Mouse (Mus musculus): ENCODE data around the gene Ttc12. TPM values are rescaled to one million over a fixed set of nuclear protein-coding genes. Genes with fewer than 3 reads are reported as not detected.
A peak's percentile ranks its signal among the peaks of the same experiment; 100 is the strongest.

Ttc12 gene
- total and polyA plus RNA-seq, 3 experiments: 0.44 to 0.67 (median 0.59) TPM

- DNase-seq (ENCODE audit: extremely low read depth): no peak
Observed at GRCm38 (mm10) chr9:49509094-49509493, 23.1 kb upstream of the Ttc12 start.

GRCm38 (mm10) chr9:49507829-49508585, 22.0 kb upstream of the Ttc12 start:
- peak; percentile 23 for DNase-seq (ENCODE audit: extremely low read depth)
- no peak overlapping the region for H3K4me3 ChIP-seq (replicated peaks in 1 of 3; ENCODE audit: low read depth in 2 of 3, low read length in 2 of 3, poor library complexity in 1 of 3)

More at GRCm38 (mm10) chr9:49509094-49509493, 23.1 kb upstream of the Ttc12 start:
- H3K27ac ChIP-seq (ENCODE audit: insufficient read depth, low read depth): no peak overlapping the region
- H3K9ac ChIP-seq (ENCODE audit: insufficient read depth, low read depth): no peak overlapping the region
- no peaks in the 10 kb centered on the region for H3K9me3 ChIP-seq (replicated peaks; ENCODE audit: low read length)
- no peaks in the 10 kb centered on the region for H3K27me3 ChIP-seq (replicated peaks)
- no peak overlapping the region for H3K4me2 ChIP-seq (ENCODE audit: insufficient read depth, low read depth, poor library complexity, severe bottlenecking)
- H3K4me3 ChIP-seq (replicated peaks in 1 of 3; ENCODE audit: low read depth in 2 of 3, low read length in 2 of 3, poor library complexity in 1 of 3): no peak overlapping the region
- no peaks in the 10 kb centered on the region for H3K79me2 ChIP-seq (replicated peaks; ENCODE audit: control insufficient read depth, extremely low read depth, insufficient read depth, poor library complexity, severe bottlenecking)
- TF ChIP-seq UBTF (IDR thresholded peaks at IDR 0.05; ENCODE audit: low read depth, low read length) (no peak), MAZ (IDR thresholded peaks at IDR 0.05; ENCODE audit: low read depth, low read length) (no peak), ZNF384 (IDR thresholded peaks at IDR 0.05; ENCODE audit: low read depth, low read length) (no peak), GABPA (IDR thresholded peaks at IDR 0.05; ENCODE audit: insufficient replicate concordance, low read depth, low read length) (no peak), CTCF (conservative IDR thresholded peaks at IDR 0.05 in 1 of 2, IDR thresholded peaks at IDR 0.05 in 1 of 2; ENCODE audit: low read depth in 2 of 2, low read length in 2 of 2) (no peak), ZKSCAN1 (IDR thresholded peaks at IDR 0.05; ENCODE audit: borderline replicate concordance, low read depth, low read length) (no peak), NELFE (IDR thresholded peaks at IDR 0.05; ENCODE audit: low read depth, low read length) (no peak), EP300 (IDR thresholded peaks at IDR 0.05; ENCODE audit: low read length) (no peak), TCF12 (IDR thresholded peaks at IDR 0.05; ENCODE audit: low read depth, low read length) (no peak), RAD21 (IDR thresholded peaks at IDR 0.05; ENCODE audit: low read depth, low read length) (no peak), MYC (IDR thresholded peaks at IDR 0.05; ENCODE audit: low read depth, low read length) (no peak), IRF4 (IDR thresholded peaks at IDR 0.05; ENCODE audit: low read depth, low read length) (no peak)
- dilution Hi-C loops (cut with MboI; ENCODE audit: extremely low pct_ligation_motif_present, extremely low pct_unique_long_range_greater_than_20kb, low sequenced_read_pairs) (no loop called here), in situ Hi-C loops (cut with MboI; ENCODE audit: low pct_ligation_motif_present, low pct_unique_long_range_greater_than_20kb, low sequenced_read_pairs) (no loop called here)
- no peaks in the 10 kb centered on the region for H3K4me1 ChIP-seq (ENCODE audit: control insufficient read depth in 1 of 2, insufficient read depth in 2 of 2)
- H3K36me3 ChIP-seq (replicated peaks in 1 of 2; ENCODE audit: control insufficient read depth in 1 of 2, insufficient read depth in 1 of 2, low read length in 1 of 2): no peaks in the 10 kb centered on the region

More at GRCm38 (mm10) chr9:49507829-49508585, 22.0 kb upstream of the Ttc12 start:
- Histone ChIP-seq H3K36me3 (replicated peaks in 1 of 2; ENCODE audit: control insufficient read depth in 1 of 2, insufficient read depth in 1 of 2, low read length in 1 of 2) (no peaks in the 10 kb centered on the region), H3K4me1 (ENCODE audit: control insufficient read depth in 1 of 2, insufficient read depth in 2 of 2) (no peaks in the 10 kb centered on the region), H3K9ac (ENCODE audit: insufficient read depth, low read depth) (no peak overlapping the region), H3K9me3 (replicated peaks; ENCODE audit: low read length) (no peaks in the 10 kb centered on the region), H3K4me2 (ENCODE audit: insufficient read depth, low read depth, poor library complexity, severe bottlenecking) (no peak overlapping the region), H3K27ac (ENCODE audit: insufficient read depth, low read depth) (no peak overlapping the region), H3K27me3 (replicated peaks) (no peaks in the 10 kb centered on the region), H3K79me2 (replicated peaks; ENCODE audit: control insufficient read depth, extremely low read depth, insufficient read depth, poor library complexity, severe bottlenecking) (no peaks in the 10 kb centered on the region)
- TF ChIP-seq SMC3 (IDR thresholded peaks at IDR 0.05; ENCODE audit: low read depth, low read length) (peak; percentile 37), KAT2A (IDR thresholded peaks at IDR 0.05; ENCODE audit: insufficient replicate concordance, low read length) (no peak), ZMIZ1 (IDR thresholded peaks at IDR 0.05; ENCODE audit: low read depth, low read length) (no peak), PAX5 (IDR thresholded peaks at IDR 0.05; ENCODE audit: low read length) (no peak), NELFE (IDR thresholded peaks at IDR 0.05; ENCODE audit: low read depth, low read length) (no peak), ZNF384 (IDR thresholded peaks at IDR 0.05; ENCODE audit: low read depth, low read length) (no peak), CTCF (conservative IDR thresholded peaks at IDR 0.05 in 1 of 2, IDR thresholded peaks at IDR 0.05 in 1 of 2; ENCODE audit: low read depth in 2 of 2, low read length in 2 of 2) (peak; percentile 15 to 60; a peak in 2 of 4 replicates), RAD21 (IDR thresholded peaks at IDR 0.05; ENCODE audit: low read depth, low read length) (peak; percentile 58), CHD1 (IDR thresholded peaks at IDR 0.05; ENCODE audit: low read depth, low read length) (no peak)
- in situ Hi-C loops (cut with MboI; ENCODE audit: low pct_ligation_motif_present, low pct_unique_long_range_greater_than_20kb, low sequenced_read_pairs): no loop called here
- dilution Hi-C loops (cut with MboI; ENCODE audit: extremely low pct_ligation_motif_present, extremely low pct_unique_long_range_greater_than_20kb, low sequenced_read_pairs): no loop called here
